Mouse (Mus musculus) ovary, postnatal 14 days (tissue): ENCODE data around the gene Rftn2.
A peak's percentile ranks its signal among the peaks of the same experiment; 100 is the strongest.

Source experiments
- DNase-seq: peaks from one replicate; pipeline ENCODE4 v3.0.0; 2022; ENCODE audit warnings: low spot score

The Rftn2 gene

GRCm38 (mm10) chr1:55226011-55226857, at the start of gene Rftn2:
Gene Rftn2 (minus strand): TSS chr1:55226782.
- no peak for DNase-seq

GRCm38 (mm10) chr1:55265447-55265846, 38.9 kb upstream of the Rftn2 start:
- no peak for DNase-seq

DNA sequence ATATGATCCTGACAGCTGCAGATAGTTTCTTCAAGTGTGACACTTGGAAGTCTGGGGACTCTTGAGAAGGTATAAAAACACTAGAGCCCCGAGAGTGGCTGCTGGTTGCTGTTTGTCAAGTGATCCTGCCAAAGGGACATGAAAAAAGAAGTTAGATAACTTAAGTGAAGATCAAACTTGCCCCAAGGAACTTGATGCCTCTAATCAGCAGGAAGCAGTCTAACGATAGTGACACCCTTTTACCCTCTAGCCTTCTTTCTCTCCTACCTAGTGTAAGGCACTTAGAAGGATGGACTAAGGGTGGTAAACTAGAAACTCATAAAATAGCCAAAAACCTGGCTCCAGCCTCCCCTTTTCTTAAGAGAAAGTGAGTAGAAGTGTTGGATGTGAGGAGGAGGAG, 37.8 kb upstream of the Rftn2 start:
- no peak for DNase-seq

DNA sequence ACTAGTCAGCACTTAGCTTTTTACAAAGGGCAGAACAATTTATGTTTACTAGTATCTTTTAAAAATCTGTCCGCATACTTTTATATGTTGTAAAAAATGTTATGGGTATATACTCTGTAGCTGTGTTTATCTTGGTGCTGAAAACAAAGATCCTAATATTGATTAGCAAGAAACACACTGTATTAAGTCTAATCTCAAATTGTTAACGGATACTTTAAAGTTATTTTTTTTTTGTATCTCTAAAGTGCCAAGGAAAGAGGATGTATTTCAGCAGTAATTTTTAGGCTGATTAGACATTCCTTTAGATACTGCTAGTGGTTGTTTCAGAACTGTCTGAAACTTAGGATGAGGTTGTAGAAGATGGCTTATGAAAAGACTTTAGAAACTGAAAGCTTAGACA, 19.8 kb upstream of the Rftn2 start:
- DNase-seq, result no peak

GRCm38 (mm10) chr1:55239237-55239636, 12.7 kb upstream of the Rftn2 start:
- no peak for DNase-seq

GRCm38 (mm10) chr1:55238496-55238895, 11.9 kb upstream of the Rftn2 start:
- no peak for DNase-seq

DNA sequence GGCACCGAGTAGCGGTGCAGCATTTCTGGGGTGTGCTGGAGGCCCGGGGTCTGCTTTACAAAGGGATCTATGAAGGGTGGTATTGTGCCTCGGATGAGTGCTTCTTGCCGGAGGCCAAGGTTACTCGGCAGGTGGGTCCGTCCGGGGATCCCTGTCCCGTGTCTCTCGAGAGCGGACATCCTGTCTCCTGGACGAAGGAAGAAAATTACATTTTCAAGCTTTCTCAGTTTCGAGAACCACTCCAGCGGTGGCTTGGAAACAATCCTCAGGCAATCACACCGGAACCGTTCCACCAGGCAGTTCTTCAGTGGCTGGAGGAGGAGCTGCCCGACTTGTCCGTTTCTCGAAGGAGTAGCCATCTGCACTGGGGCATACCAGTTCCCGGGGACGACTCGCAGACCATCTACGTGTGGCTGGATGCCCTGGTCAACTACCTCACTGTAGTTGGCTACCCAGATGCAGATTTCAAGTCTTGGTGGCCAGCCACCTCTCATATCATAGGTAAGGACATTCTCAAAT, 11.1 kb upstream of the Rftn2 start:
- DNase-seq, result no peak

GRCm38 (mm10) chr1:55236890-55237642, 10.5 kb upstream of the Rftn2 start, which contains the start of gene Mars2:
Gene Mars2 (plus strand): TSS chr1:55237177.
- DNase-seq, result peak; percentile 90

DNA sequence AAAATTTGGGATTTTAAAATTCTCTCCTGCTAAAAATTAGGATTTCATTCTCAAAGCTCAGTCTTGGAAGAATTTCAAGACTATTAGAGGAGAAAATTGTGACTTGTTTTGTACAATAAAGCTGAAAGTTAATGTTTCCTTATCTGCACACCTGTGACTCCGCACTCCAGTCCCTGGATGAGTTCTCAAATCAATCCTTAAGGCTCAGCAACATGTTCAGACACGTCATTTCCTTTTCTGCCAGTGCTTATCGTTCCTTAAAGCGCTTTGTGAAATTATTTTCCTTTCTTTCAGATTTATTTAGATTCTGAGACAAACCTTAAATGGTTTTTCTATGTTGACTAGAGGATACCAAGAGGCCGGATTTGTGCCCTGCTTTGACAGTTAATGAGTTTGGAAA, 9.9 kb upstream of the Rftn2 start:
- no peak for DNase-seq

DNA sequence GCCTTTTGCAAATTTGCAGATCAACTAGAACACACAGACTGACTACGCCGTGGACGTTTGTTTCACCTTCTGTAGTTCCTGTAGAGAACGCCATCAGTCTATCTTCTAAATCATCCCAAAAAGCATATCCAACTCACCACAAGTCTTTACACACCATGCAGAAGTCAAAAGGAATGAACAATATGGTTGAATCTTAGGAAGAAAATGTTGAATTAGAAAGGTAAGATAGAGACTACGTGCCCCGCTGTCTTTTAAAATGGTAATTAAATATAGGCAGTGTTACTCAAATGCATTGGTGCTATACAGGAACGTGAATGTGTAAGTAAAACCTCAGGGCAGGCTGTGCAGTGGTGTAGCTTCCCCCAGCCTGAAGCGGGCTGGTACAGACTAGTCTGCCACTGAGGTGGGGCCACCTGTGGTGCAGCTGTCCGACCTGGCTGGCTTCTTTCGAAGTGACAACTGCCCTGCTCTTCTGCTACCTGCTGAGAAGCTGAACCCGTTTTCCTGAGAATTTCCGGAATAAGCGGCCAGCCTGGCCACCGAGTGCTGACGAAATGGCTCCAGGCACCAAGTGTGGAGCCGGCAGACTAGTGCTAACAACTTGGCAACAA, 8.4 kb upstream of the Rftn2 start:
- no peak for DNase-seq

- no peak for DNase-seq
These were observed 1.8 kb upstream of the Rftn2 start for GRCm38 (mm10) chr1:55228256-55228884.

DNA sequence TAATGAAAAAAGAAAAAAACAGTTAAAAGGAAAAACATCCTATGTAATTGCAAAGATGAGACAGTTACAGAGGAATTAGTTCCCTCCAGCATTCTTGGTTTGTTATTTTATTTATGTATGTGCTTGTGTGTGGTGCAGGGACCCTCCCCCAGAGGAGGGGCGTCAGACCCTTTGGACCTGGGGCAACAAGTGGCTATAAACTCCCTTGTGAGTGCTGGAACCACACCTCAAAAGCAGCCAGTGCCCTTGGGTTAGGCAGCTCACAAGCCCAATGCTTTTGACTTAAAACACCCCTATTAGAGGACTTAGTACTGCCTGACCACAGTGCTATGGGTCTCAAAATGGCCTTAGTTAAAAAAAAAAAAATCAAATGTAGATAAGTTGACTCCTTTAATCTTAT, 794 bp upstream of the Rftn2 start:
- DNase-seq, result no peak

GRCm38 (mm10) chr1:55225398-55225797, 1.2 kb downstream of the Rftn2 start:
- DNase-seq, result no peak

DNA sequence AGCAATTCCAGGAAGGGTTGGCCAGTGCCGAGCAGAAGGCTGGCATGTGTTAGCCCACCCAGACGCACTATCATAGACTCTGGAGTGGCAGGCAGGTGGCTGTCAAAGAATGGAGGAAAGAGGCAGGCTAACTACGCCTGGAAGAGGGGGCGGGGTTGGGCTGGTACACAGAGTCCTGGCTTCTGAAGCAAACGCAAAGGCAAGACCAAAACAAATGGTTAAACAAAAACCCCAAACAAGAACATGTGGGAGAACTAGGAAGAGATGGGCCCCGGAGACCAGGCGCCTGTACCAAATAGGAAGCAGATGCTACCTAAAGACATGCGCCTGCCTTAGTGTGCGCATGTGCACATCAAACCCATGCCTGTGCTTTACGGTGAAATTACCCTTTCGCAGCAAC, 2.5 kb downstream of the Rftn2 start:
- DNase-seq, result no peak

DNA sequence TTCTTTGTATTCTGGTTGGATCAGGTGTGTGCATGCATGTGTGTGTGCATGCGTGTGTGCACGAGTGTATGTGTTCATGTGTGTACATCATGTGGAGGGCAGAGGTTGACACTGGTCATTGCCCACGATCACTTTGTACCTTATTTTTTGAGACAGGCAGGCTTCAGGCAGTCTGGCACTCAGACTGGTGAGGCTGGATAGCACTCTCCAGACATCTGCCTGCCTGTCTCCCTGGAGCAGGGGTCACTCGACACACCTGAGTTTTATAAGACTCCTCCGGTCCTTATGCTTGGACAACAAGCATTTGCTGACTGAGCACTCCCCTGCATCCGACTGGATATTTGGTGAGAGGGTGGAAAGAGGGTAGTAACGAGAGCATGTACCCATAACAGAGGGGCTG, 3.6 kb downstream of the Rftn2 start:
- DNase-seq, result no peak

GRCm38 (mm10) chr1:55221352-55221751, 5.2 kb downstream of the Rftn2 start:
- no peak for DNase-seq

GRCm38 (mm10) chr1:55217191-55217590, 9.4 kb downstream of the Rftn2 start:
- DNase-seq, result no peak

- DNase-seq, result no peak
These were observed 11.3 kb downstream of the Rftn2 start for GRCm38 (mm10) chr1:55215185-55215813.

DNA sequence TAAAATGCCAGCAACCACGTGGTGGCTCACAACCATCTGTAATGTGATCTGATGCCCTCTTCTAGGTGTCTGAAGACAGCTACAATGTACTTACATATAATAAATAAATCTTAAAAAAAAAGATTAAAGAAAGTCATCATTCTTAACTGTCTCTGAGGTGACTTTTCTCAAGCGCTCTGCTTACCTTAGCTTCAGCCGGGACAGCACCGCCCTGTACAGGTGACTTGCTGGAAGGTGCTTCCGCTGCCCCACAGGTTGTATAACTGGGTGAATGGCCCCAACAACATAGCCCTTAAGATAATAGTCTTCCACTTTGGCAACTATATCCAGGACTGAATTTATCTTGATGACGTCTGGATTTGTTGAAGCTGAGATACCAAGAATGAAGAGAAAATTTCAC, 12.6 kb downstream of the Rftn2 start:
- no peak for DNase-seq

DNA sequence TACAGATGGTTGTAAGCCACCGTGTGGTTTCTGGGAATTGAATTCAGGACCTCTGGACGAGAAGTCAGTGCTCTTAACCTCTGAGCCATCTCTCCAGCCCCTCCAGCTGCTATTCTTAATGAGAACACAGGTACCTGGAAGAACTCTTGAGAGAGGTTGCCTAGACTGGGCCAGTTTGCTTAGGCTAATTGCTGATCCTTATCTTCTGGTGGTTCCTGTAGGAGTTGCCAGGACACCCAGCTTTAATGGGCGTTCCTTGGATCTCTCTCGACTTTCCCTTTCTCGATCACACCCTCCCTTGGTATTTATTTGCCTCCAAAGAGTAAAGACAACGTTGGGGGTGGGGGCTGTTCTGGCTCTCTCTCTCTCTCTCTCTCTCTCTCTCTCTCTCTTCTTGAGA, 13.1 kb downstream of the Rftn2 start:
- DNase-seq, result no peak

DNA sequence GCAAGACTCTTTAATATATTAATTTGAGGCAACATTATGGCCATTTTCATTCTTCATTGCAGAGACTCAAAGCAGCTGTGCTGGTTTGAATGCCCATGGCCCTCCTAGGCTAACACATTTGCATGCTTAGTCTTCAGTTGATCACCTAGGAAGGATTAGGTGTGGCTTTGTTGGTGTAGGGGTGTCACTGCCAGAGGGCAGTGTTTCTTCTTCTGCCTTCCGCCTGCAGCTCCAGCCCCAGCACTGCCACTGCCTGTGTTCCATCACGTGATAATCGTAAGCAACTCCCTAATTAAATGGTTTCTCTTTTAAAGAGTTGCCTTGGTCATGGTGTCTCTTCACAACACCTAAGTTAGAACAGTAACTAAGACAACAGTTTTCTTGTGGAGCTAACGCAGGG, 13.8 kb downstream of the Rftn2 start:
- DNase-seq, result no peak

GRCm38 (mm10) chr1:55211081-55211480, 15.5 kb downstream of the Rftn2 start:
- no peak for DNase-seq
